Mouse (Mus musculus): Measurements from ENCODE around the gene Ddx39. TPM values are rescaled to one million over a fixed set of nuclear protein-coding genes. Genes with fewer than 3 reads are reported as not detected.

The Ddx39 gene
- polyA plus RNA-seq, 1 experiment = 28.7 TPM

DNA sequence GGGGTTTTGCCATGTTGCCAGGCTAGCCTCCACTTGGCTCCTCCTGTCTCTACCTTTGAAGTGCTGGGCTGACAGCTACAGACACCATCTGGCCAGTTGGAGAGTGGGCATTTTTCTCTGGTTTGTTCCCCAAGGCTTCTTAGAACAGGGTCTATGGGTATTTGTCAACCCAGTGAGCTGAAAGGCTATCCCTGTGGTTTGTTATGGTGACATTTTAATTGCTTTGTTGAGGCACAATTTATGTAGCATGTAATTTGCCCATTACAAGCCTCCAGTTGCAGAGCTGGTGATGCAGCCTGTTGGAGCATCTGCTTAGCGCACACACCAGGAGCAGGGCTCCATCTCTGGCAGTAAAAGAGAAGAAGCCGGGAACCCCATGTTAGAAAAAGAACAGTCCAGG, 59.2 kb downstream of the Ddx39 start:
- Histone ChIP-seq H3K4me1 (ENCODE audit: control insufficient read depth, insufficient read depth, low read length) (no peaks in the 10 kb centered on the region), H3K36me3 (ENCODE audit: control insufficient read depth, insufficient read depth, low read length) (no peaks in the 10 kb centered on the region), H3K27ac (ENCODE audit: insufficient read depth, low read depth, low read length) (no peak overlapping the region), H3K4me3 (ENCODE audit: insufficient read depth, low read depth, low read length) (no peak overlapping the region), H3K27me3 (replicated peaks; ENCODE audit: control insufficient read depth, insufficient read depth, low read length) (no peaks in the 10 kb centered on the region)
- no peak for DNase-seq
- TF ChIP-seq CTCF (conservative IDR thresholded peaks at IDR 0.05; ENCODE audit: insufficient read depth, insufficient read length, low read depth, low read length) = no peak
- TF ChIP-seq POLR2A (IDR thresholded peaks at IDR 0.05; ENCODE audit: low read depth, low read length) = no peak
- 75% methylated on average over 2 of the region's 2 CpGs for WGBS

Other genes starting within 250 kb of the Ddx39 start
- not detected in 2 replicates for gene Olfr370, start 179.4 kb upstream of the Ddx39 start, polyA plus RNA-seq (2012; rRNA removed)
- gene Ndufb7, start 148.5 kb upstream of the Ddx39 start, polyA plus RNA-seq (2012; rRNA removed) = 704 and 720 TPM in 2 replicates
- 793 and 827 TPM in 2 replicates for gene Tecr, start 107.2 kb upstream of the Ddx39 start, polyA plus RNA-seq (2012; rRNA removed)
- gene Dnajb1, start 107.0 kb upstream of the Ddx39 start, polyA plus RNA-seq (2012; rRNA removed) = 32.2 and 33.2 TPM in 2 replicates
- 57.6 and 66.6 TPM in 2 replicates for gene Gipc1, start 62.5 kb upstream of the Ddx39 start, polyA plus RNA-seq (2012; rRNA removed)
- gene Ptger1, start 48.5 kb upstream of the Ddx39 start, polyA plus RNA-seq (2012; rRNA removed) = 21.8 and 23.3 TPM in 2 replicates
- gene Pkn1, start 16.0 kb upstream of the Ddx39 start, polyA plus RNA-seq (2012; rRNA removed) = 81.9 and 98.1 TPM in 2 replicates
- gene Adgre5, start 26.1 kb downstream of the Ddx39 start, polyA plus RNA-seq (2012; rRNA removed) = 45.1 and 46.6 TPM in 2 replicates
- gene Adgrl1, start 184.9 kb downstream of the Ddx39 start, polyA plus RNA-seq (2012; rRNA removed) = 28.7 and 44.4 TPM in 2 replicates
- 2.7 and 3.2 TPM in 2 replicates for gene Gm10644, start 240.0 kb downstream of the Ddx39 start, polyA plus RNA-seq (2012; rRNA removed)
- 2.0 and 3.6 TPM in 2 replicates for gene Asf1b, start 240.3 kb downstream of the Ddx39 start, polyA plus RNA-seq (2012; rRNA removed)